Mouse (Mus musculus) hindbrain, embryonic 14.5 days (tissue): Measurements from ENCODE around the gene Auts2. TPM values are rescaled to one million over a fixed set of nuclear protein-coding genes. Genes with fewer than 3 reads are reported as not detected.

Source experiments
- ATAC-seq: fragments of 200-750 bp; cut with Nextera tagmentation; 2 replicates; pipeline ENCODE4 v1.8.0; 2017; ENCODE audit warnings: moderate number of reproducible peaks, mild to moderate bottlenecking, moderate TSS enrichment, moderate library complexity; ENCODE audit not compliant: low FRiP score
- DNase-seq: peaks from one replicate; pipeline ENCODE4 v3.0.0-alpha.2; 2015; ENCODE audit warnings: low spot score
- H3K27ac ChIP-seq: fragments of 300-500 bp; sonication (generic); 2 replicates; pipeline ENCODE4 v1.5.1; 2014; ENCODE audit warnings: mild to moderate bottlenecking, moderate library complexity
- H3K27me3 ChIP-seq: fragments of 300-500 bp; sonication (generic); 2 replicates; pipeline ENCODE4 v1.6.1; 2014; ENCODE audit warnings: mild to moderate bottlenecking, low read length, mixed read lengths; ENCODE audit not compliant: control insufficient read depth, insufficient read depth
- H3K36me3 ChIP-seq: fragments of 300-500 bp; sonication (generic); replicated peaks from 2 replicates; pipeline ENCODE4 v1.6.1; 2014; ENCODE audit not compliant: control insufficient read depth, insufficient read depth
- H3K4me1 ChIP-seq: fragments of 300-500 bp; sonication (generic); replicated peaks from 2 replicates; pipeline ENCODE4 v1.6.1; 2014; ENCODE audit warnings: antibody characterized with exemption, low read length, mixed read lengths; ENCODE audit not compliant: control insufficient read depth, insufficient read depth
- H3K4me2 ChIP-seq: fragments of 300-500 bp; sonication (generic); replicated peaks from 2 replicates; pipeline ENCODE4 v1.6.1; 2014; ENCODE audit warnings: mild to moderate bottlenecking, moderate library complexity
- H3K4me3 ChIP-seq: fragments of 300-500 bp; sonication (generic); replicated peaks from 2 replicates; pipeline ENCODE4 v1.5.1; 2014; ENCODE audit warnings: mild to moderate bottlenecking, low read length
- H3K9ac ChIP-seq: fragments of 300-500 bp; sonication (generic); 2 replicates; pipeline ENCODE4 v1.6.1; 2014
- H3K9me3 ChIP-seq: fragments of 300-500 bp; sonication (generic); 2 replicates; pipeline ENCODE4 v1.6.1; 2016; ENCODE audit warnings: low read length; ENCODE audit not compliant: control insufficient read depth
- WGBS: fragments of 180-500 bp; shearing (Covaris S2); extraction: QIAGEN DNeasy Blood & Tissue Kit; methylation state at CpG from one replicate; pipeline ENCODE4 v1.1.7; 2014; 5-methylcytosine and 5-hydroxymethylcytosine counted together
- polyA plus RNA-seq: library from polyadenylated mRNA; unstranded; fragments of >200 nt; fragmentation: Nextera tagmentation; extraction: Ambion mirVana; gene quantifications from 2 replicates; pipeline ENCODE4 v1.2.1, GENCODE M21; 2014

The Auts2 gene
- polyA plus RNA-seq, 1 experiment from 2014 or later = 61.8 TPM

DNA sequence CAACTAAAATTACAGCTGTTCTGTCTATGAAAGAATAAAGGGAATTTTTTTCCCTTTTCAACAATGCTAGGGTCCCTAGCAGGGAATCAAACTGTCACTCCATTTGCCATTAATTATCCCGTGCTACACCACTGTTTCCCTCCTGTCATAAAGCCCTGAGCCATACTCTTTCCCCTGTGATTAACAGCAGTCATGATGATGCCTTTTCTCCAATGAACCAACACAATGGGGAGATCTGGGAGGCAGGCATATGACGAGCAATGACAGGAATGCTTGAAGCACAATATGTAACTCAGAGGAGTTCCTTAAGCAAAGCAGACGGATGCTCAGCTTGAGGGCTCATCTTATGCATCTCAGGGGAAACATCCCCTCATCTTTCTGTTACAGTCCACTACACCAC is 113.8 kb downstream of the Auts2 start:
- no peaks in the 10 kb centered on the region for H3K36me3 ChIP-seq
- 29% methylated on average over 3 of the region's 3 CpGs for WGBS
- H3K27me3 ChIP-seq = no peaks in the 10 kb centered on the region
- H3K4me3 ChIP-seq = no peak overlapping the region
- DNase-seq (no peak), ATAC-seq (no peak; the same call in 1 of the 2 replicates)
- H3K9ac ChIP-seq = no peak overlapping the region
- H3K4me1 ChIP-seq = peaks cover 11% of the 10 kb centered on the region; the same call in 1 of the 2 replicates
- H3K27ac ChIP-seq = no peak overlapping the region
- H3K4me2 ChIP-seq = no peak overlapping the region
- no peaks in the 10 kb centered on the region for H3K9me3 ChIP-seq

DNA sequence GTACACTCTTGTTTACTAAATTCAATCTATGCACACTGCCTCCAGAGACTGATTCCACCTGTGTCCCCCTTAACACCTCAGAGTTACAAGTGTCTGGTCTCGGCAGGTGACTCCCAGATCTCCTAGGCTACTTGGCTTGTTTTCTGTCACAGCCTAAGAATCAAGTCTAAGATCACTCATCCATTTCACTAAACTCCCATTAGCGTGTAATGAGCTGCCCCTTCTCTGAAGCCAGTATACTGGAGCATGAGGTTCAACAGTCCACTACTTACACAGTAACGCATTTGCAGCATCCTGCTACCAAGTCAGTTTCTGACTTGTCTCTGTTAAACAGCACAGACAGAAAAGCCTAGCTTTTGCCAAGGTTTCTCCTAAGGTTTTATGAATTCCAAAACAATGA is 116.8 kb downstream of the Auts2 start:
- Histone ChIP-seq H3K27me3 (no peaks in the 10 kb centered on the region), H3K4me3 (no peak overlapping the region), H3K9ac (no peak overlapping the region), H3K9me3 (no peaks in the 10 kb centered on the region), H3K36me3 (no peaks in the 10 kb centered on the region), H3K4me1 (peaks cover 8% of the 10 kb centered on the region; the same call in 1 of the 2 replicates), H3K4me2 (no peak overlapping the region), H3K27ac (no peak overlapping the region)
- ATAC-seq (no peak), DNase-seq (no peak)
- WGBS = 64% methylated on average over 3 of the region's 3 CpGs

DNA sequence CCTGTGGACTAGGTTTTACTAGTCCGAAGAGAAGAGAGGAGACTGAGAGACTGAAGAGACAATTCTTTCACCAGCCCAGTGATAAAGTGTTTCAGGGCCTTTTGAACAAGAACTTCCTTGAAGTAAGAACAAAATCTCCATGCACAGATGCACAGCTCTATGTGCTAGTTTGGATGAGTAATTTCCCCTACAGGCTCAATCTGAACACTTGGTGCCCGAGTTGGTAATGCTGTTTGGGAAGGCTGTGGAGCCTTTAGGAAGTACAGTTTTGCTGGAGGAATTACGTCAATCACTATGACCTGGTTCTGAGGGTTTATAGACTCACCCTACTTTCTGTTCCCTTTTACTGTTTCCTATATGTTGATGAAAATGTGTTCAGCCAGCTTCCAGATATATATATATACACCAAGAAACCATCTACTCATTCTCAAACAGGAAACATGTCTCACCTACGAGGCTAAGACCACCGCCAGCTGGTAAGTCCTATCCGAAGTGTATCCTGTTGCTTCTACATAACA is 117.3 kb downstream of the Auts2 start:
- H3K4me1 ChIP-seq = peaks cover 11% of the 10 kb centered on the region; the same call in 1 of the 2 replicates
- H3K9ac ChIP-seq = no peak overlapping the region
- WGBS = 88% methylated on average over 6 of the region's 6 CpGs
- no peak for DNase-seq
- H3K9me3 ChIP-seq = no peaks in the 10 kb centered on the region
- no peak overlapping the region for H3K27ac ChIP-seq
- no peak overlapping the region for H3K4me2 ChIP-seq
- no peak overlapping the region for H3K4me3 ChIP-seq
- no peak for ATAC-seq
- H3K27me3 ChIP-seq = no peaks in the 10 kb centered on the region
- no peaks in the 10 kb centered on the region for H3K36me3 ChIP-seq

DNA sequence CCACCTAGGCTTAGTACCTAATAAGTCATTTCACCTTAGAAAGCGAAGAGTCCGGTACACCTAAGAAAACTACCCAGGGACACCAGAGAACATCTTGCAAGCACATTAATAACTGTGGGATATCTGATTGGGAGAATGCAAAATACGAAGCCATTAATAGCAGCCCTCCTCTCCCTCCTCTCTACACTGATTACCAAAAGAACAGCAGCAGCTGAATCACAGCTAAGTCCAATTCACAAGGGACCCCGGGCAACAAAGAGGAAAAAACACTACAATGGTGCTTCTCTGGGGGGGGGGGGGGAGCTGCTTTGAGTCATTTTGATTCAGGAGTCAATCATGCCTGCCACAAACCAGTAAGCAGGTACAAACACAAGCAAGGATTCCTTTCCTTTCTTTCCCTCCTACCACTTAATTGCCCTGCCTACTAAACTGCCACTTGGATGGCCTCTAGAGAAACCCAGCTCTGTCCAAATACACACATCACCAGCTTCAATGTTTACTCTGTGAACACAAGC is 132.7 kb downstream of the Auts2 start:
- no peak overlapping the region for H3K27ac ChIP-seq
- no peak overlapping the region for H3K4me3 ChIP-seq
- WGBS = 21% methylated on average over 4 of the region's 4 CpGs
- H3K4me2 ChIP-seq = no peak overlapping the region
- no peak for ATAC-seq
- no peaks in the 10 kb centered on the region for H3K36me3 ChIP-seq
- no peak for DNase-seq
- peaks cover 36% of the 10 kb centered on the region for H3K4me1 ChIP-seq
- no peaks in the 10 kb centered on the region for H3K9me3 ChIP-seq
- H3K9ac ChIP-seq = no peak overlapping the region
- no peaks in the 10 kb centered on the region for H3K27me3 ChIP-seq

DNA sequence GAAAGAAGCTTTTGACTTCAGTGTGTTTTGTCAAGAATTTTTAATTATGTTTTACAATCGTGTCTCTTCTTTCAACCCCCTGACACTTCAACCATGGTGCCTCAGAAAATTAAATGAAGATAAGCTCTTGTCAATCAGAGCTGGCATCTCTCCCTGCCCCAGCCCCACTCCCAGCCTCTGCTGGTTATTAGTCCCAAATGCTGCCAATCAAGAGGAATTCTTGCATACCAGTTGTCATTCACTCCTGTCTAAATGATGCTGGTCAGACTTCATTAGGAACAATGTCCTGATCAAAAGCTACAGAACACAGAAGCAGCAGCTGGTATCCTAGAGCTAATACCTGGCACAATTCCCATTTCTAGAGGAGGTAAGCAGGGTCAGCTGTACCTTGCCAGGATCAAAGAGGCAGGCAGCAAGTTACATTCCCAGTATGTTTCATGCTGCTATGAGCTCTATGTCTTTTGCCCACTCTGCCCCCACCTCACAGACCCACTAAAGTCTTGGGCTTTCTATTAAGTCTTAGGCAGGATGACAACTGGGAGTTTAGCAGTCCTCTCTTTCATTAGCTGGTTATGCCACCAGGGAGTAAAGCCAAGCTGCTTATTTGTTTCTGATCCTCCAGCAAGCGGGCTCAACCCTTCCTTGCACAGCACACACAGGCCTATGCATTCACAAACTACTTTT is 134.1 kb downstream of the Auts2 start:
- no peak overlapping the region for H3K4me3 ChIP-seq
- peak overlapping the region; percentile 51 for H3K27ac ChIP-seq
- DNase-seq = no peak
- 23% methylated on average over 2 of the region's 2 CpGs for WGBS
- H3K9me3 ChIP-seq = no peaks in the 10 kb centered on the region
- ATAC-seq = 0 out of 2 replicates have a peak, but pooled peaks have one; percentile 14
- peaks cover 37% of the 10 kb centered on the region for H3K4me1 ChIP-seq
- no peaks in the 10 kb centered on the region for H3K27me3 ChIP-seq
- no peak overlapping the region for H3K9ac ChIP-seq
- H3K4me2 ChIP-seq = no peak overlapping the region
- no peaks in the 10 kb centered on the region for H3K36me3 ChIP-seq

DNA sequence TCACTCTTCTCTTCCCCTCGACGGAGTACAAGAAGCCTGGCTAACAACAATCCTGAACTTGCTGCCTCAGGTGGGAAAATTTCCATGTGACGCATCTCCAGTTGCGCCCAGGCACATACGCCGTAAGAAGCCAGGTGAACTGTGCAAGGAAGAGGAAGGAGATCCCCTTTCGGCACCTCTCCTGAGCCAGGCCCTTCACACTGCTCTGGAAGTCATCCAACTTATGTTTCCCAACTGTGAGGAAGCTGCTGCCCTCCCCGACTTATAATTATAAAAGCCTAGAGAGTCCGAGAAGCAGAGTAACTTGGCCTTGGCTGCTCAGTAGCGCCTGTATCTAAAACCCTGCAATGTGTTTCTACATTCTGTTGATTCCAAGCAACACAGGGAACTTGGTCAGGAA is 142.6 kb downstream of the Auts2 start:
- 79% methylated on average over 10 of the region's 10 CpGs for WGBS
- Histone ChIP-seq H3K4me1 (peaks cover 36% of the 10 kb centered on the region), H3K9me3 (no peaks in the 10 kb centered on the region), H3K4me2 (no peak overlapping the region), H3K27me3 (no peaks in the 10 kb centered on the region), H3K36me3 (no peaks in the 10 kb centered on the region), H3K4me3 (no peak overlapping the region), H3K9ac (no peak overlapping the region), H3K27ac (no peak overlapping the region)
- no peak for ATAC-seq
- DNase-seq = no peak

DNA sequence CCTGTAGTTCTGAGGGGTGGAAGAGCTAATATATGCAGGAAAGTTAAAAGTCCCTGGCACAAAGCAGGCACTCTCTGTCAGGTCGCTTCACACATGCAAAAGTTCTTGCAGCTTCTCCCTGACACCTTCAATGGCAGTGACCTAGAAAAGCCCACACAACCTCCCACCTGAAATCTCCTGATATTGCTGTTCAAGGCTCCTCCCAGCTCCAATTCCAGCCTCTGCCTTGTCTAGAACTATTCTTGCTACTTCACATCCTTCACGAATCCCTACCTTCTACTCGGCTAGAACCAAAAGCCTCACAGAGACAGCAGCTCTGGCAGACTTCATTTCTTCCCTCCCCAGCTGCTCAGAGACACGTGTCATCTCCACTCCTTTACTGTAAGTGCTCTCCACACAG is 143.7 kb downstream of the Auts2 start:
- Histone ChIP-seq H3K4me2 (no peak overlapping the region), H3K4me1 (peaks cover 40% of the 10 kb centered on the region), H3K9ac (no peak overlapping the region), H3K4me3 (no peak overlapping the region), H3K36me3 (no peaks in the 10 kb centered on the region), H3K27me3 (no peaks in the 10 kb centered on the region), H3K9me3 (no peaks in the 10 kb centered on the region), H3K27ac (no peak overlapping the region)
- ATAC-seq (no peak), DNase-seq (no peak)
- 46% methylated on average over 4 of the region's 4 CpGs for WGBS

DNA sequence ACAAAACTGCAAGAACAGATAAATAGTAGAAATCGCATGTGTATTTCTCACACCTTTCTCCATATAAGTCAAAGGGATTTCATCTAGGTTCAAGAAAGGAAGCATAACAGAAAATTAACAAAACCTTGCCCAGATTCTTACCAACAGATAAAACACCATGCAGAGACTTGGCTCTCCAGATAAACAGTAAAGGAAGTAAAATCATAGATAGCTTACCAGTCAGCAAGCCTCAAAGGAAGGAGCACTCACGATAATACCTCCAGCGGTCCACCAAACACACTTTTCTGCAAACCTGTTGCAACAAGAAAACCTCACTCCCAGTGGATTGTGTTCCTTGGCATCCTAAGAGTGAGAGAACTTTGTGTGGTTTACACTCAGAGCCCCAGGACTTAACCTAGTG is 147.2 kb downstream of the Auts2 start:
- Histone ChIP-seq H3K36me3 (no peaks in the 10 kb centered on the region), H3K4me3 (no peak overlapping the region), H3K4me1 (peaks cover 23% of the 10 kb centered on the region), H3K27ac (no peak overlapping the region), H3K4me2 (no peak overlapping the region), H3K9me3 (no peaks in the 10 kb centered on the region), H3K9ac (no peak overlapping the region), H3K27me3 (no peaks in the 10 kb centered on the region)
- no peak for DNase-seq
- ATAC-seq = no peak
- 92% methylated on average over 3 of the region's 3 CpGs for WGBS

DNA sequence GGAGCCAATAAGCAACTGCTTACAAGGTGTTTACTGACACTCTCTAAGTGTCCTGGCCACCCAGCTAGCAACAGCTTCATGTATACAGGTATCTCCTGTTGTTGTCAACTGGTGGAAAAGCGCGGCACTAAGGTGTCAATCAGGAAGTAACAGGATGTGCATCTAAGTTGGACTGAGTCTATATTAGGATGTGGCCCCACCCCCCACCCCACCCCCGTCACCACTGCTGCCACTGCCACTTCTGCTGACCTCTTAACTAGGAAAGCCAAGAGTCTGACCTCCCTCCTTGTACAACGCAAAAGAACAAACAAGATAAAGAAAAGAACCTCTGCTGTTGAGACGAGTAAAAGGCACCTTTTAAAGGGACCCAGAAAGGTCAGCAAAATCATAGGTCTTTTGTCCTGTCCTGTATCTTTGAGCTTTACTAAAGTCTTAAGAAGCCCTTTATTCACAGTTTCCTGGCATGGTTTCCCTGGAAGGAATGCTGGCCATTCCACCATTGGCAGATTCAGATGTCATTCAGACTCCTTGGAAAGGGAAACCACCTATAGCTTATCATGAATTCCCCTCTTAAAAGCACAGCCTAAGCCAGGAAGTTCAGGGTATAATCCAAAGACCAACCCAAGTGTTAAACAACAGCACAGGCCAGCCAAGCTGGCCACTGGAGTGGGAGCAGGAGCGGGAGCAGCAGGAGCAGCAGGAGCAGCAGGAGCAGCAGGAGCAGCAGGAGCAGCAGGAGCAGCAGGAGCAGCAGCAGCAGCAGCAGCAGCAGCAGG is 148.2 kb downstream of the Auts2 start:
- Histone ChIP-seq H3K9ac (no peak overlapping the region), H3K9me3 (no peaks in the 10 kb centered on the region), H3K27ac (no peak overlapping the region), H3K27me3 (no peaks in the 10 kb centered on the region), H3K4me3 (no peak overlapping the region), H3K36me3 (no peaks in the 10 kb centered on the region), H3K4me2 (no peak overlapping the region), H3K4me1 (peaks cover 23% of the 10 kb centered on the region)
- DNase-seq (no peak), ATAC-seq (no peak)
- WGBS = 42% methylated on average over 6 of the region's 6 CpGs
